Mouse (Mus musculus): Measurements from ENCODE around the gene Fbxl5. TPM values are rescaled to one million over a fixed set of nuclear protein-coding genes. Genes with fewer than 3 reads are reported as not detected.

The Fbxl5 gene
- polyA plus RNA-seq, 1 experiment from 2014 or later, result 71.8 TPM

DNA sequence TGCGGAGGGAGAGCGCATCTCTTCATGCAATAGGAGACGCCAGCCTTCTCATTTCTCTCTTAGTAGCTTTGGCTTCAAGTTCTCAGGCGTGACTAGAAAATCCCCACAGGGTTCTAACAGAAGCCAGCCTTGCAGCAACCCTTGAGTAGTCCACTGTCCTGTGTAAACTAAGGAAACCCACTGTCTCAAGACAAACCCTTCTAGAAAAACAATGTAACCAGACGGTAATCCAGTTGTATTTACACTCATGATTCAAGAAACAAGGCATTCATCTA is 20.5 kb upstream of the Fbxl5 start:
- H3K4me1 ChIP-seq (ENCODE audit: control insufficient read depth, insufficient read depth, low read length), result no peaks in the 10 kb centered on the region
- H3K9ac ChIP-seq (ENCODE audit: low read depth, low read length), result no peak overlapping the region
- peaks cover 4% of the 10 kb centered on the region; the same call in 1 of the 2 replicates for H3K9me3 ChIP-seq (ENCODE audit: control insufficient read depth, low read length)
- WGBS, result 85% methylated on average over 5 of the region's 5 CpGs
- no peaks in the 10 kb centered on the region for H3K27me3 ChIP-seq (ENCODE audit: control insufficient read depth, insufficient read depth, low read length)
- no peak overlapping the region for H3K4me2 ChIP-seq (replicated peaks; ENCODE audit: low read depth, low read length)
- no peak overlapping the region for H3K4me3 ChIP-seq (ENCODE audit: low read length)
- no peak overlapping the region for H3K27ac ChIP-seq (ENCODE audit: low read depth, low read length)
- ATAC-seq (ENCODE audit: low FRiP score, low TSS enrichment), result no peak
- H3K36me3 ChIP-seq (ENCODE audit: control insufficient read depth, insufficient read depth, low read length), result no peaks in the 10 kb centered on the region

DNA sequence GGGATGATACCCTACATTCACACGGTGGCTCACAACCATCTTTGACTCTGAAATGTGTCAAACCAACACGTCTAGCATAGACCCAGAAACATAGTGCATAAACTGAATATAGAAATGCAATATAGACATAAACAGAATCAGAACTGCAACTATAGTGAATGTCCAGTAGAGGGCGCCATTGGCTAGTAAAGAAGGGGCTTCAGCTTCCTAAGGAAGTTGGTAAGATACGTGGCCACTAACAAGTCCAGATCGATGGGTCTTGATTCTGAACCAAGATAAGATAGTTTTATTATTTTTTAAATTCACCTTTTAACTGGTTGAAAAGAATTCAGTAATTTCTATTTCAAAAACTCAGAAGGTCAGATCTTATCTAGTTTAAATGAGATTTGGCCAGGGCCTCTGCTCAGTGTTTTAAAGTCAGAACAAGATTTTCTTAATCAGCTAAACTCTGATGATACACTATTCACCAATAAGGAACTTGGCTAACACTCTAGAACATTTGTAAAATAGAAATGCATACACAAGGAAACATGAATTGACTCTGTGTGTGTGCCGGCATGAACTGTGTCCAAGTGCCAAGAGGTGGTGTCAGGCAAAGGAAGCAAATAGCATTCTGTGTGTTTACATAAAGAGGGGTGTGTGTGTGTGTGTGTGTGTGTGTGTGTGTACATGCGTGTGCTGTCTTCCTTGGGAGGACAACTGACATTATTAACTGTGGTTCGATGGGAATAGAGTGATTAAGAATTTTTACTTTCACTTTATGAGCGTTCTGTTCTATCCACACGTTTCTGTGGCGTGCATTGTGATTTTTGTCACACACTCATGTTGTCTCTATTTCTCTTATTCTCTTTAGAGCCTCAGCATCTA is 19.9 kb upstream of the Fbxl5 start:
- Histone ChIP-seq H3K9ac (ENCODE audit: low read depth, low read length) (no peak overlapping the region), H3K27ac (ENCODE audit: low read depth, low read length) (no peak overlapping the region), H3K4me2 (replicated peaks; ENCODE audit: low read depth, low read length) (no peak overlapping the region), H3K4me1 (ENCODE audit: control insufficient read depth, insufficient read depth, low read length) (no peaks in the 10 kb centered on the region), H3K27me3 (ENCODE audit: control insufficient read depth, insufficient read depth, low read length) (no peaks in the 10 kb centered on the region), H3K36me3 (ENCODE audit: control insufficient read depth, insufficient read depth, low read length) (no peaks in the 10 kb centered on the region), H3K4me3 (ENCODE audit: low read length) (no peak overlapping the region), H3K9me3 (ENCODE audit: control insufficient read depth, low read length) (peaks cover 4% of the 10 kb centered on the region; the same call in 1 of the 2 replicates)
- 46% methylated on average over 11 of the region's 11 CpGs for WGBS
- 0 out of 2 replicates have a peak, but pooled peaks have one; percentile 39 for ATAC-seq (ENCODE audit: low FRiP score, low TSS enrichment)

DNA sequence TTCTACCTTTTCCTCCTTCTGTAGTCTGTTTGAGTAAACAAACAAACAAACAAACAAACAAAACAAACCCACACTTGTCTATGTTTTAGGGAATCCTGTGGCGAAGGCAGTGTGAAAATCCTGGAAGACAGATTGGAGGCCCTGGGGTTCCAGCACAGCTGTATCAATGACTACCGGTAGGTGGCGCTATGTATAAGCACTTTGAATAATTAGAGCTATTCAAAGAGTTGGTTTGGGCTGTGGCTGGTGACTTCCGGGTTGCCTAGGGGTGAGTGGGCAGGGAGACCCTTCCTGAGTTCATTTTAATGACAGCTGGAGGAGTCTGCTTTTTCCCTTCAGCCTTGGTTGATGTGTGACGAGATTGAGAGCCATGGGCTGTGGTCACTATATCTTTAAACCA is 15.9 kb upstream of the Fbxl5 start:
- 51% methylated on average over 5 of the region's 5 CpGs for WGBS
- no peak for ATAC-seq (ENCODE audit: low FRiP score, low TSS enrichment)

DNA sequence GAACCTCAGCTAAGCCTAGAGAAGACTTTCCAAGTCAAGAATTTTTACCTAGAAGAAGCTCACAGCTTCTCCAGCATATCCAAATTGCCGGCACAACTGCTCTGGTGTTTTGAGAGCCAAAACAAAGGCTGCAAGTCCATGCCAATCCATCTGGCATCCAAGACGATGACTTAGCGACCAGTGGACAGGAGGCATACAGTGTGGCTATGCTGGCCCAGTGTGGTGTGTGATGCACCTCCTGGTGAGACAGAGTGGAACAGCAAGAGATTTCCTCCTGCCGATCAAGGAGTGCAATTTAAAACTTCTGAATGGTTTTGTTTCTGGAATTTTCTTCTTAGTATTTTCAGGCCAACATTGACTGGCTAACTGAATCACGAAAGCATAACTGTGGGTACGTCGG is 15.2 kb upstream of the Fbxl5 start:
- Histone ChIP-seq H3K36me3 (ENCODE audit: control insufficient read depth, insufficient read depth, low read length) (no peaks in the 10 kb centered on the region), H3K9ac (ENCODE audit: low read depth, low read length) (no peak overlapping the region), H3K4me1 (ENCODE audit: control insufficient read depth, insufficient read depth, low read length) (no peaks in the 10 kb centered on the region), H3K4me2 (replicated peaks; ENCODE audit: low read depth, low read length) (no peak overlapping the region), H3K9me3 (ENCODE audit: control insufficient read depth, low read length) (no peaks in the 10 kb centered on the region), H3K27ac (ENCODE audit: low read depth, low read length) (no peak overlapping the region), H3K4me3 (ENCODE audit: low read length) (no peak overlapping the region), H3K27me3 (ENCODE audit: control insufficient read depth, insufficient read depth, low read length) (no peaks in the 10 kb centered on the region)
- ATAC-seq (ENCODE audit: low FRiP score, low TSS enrichment), result no peak
- WGBS, result 89% methylated on average over 7 of the region's 7 CpGs

More for the DNA sequence above, 15.9 kb upstream of the Fbxl5 start:
- H3K4me1 ChIP-seq (ENCODE audit: control insufficient read depth, insufficient read depth, low read length), result no peaks in the 10 kb centered on the region
- H3K9me3 ChIP-seq (ENCODE audit: control insufficient read depth, low read length), result no peaks in the 10 kb centered on the region
- no peak overlapping the region for H3K4me3 ChIP-seq (ENCODE audit: low read length)
- H3K27me3 ChIP-seq (ENCODE audit: control insufficient read depth, insufficient read depth, low read length), result no peaks in the 10 kb centered on the region
- H3K9ac ChIP-seq (ENCODE audit: low read depth, low read length), result no peak overlapping the region
- no peak overlapping the region for H3K4me2 ChIP-seq (replicated peaks; ENCODE audit: low read depth, low read length)
- no peaks in the 10 kb centered on the region for H3K36me3 ChIP-seq (ENCODE audit: control insufficient read depth, insufficient read depth, low read length)
- H3K27ac ChIP-seq (ENCODE audit: low read depth, low read length), result no peak overlapping the region

DNA sequence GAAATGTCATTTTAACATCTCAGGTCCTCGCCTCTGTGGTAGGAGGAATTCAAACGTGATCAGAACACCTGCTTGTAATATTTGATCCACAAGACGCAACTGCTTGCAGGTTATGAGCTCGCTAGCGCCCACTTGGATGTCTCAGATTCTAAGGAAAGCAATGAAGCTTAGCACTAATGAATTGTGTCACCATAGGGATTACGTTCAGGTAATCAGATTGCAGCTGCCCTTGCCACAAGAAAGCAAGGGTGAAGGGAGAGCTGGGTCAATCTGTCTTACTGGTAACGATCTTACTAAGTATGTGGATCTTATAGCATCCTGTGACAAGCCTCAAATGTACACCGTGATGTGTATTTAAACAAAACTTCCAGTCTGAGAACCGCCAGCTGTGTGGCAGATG is 5.9 kb upstream of the Fbxl5 start:
- Histone ChIP-seq H3K9ac (ENCODE audit: low read depth, low read length) (no peak overlapping the region), H3K4me2 (replicated peaks; ENCODE audit: low read depth, low read length) (no peak overlapping the region), H3K4me1 (ENCODE audit: control insufficient read depth, insufficient read depth, low read length) (no peaks in the 10 kb centered on the region), H3K4me3 (ENCODE audit: low read length) (no peak overlapping the region), H3K9me3 (ENCODE audit: control insufficient read depth, low read length) (no peaks in the 10 kb centered on the region), H3K36me3 (ENCODE audit: control insufficient read depth, insufficient read depth, low read length) (no peaks in the 10 kb centered on the region), H3K27ac (ENCODE audit: low read depth, low read length) (no peak overlapping the region), H3K27me3 (ENCODE audit: control insufficient read depth, insufficient read depth, low read length) (no peaks in the 10 kb centered on the region)
- ATAC-seq (ENCODE audit: low FRiP score, low TSS enrichment), result no peak
- WGBS, result 52% methylated on average over 9 of the region's 9 CpGs

DNA sequence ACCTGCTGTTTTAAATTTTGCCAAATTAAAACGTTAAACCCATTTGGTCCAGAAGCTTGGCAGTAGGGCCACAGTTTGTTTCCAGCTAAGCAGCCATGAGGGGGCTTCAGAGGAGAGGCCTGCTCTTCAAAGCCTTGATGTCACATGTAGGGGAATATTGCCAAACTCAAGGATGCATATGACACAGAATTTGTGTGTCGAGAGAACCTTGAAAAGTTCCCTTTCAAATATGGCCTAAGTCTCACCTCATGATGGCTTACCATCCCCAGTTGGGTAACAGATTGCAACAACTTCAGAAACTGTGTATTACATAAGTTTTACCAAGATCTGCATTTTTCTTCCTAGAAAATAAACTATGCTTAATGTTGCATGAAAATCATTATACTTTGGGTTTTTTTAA is 5.4 kb upstream of the Fbxl5 start:
- H3K36me3 ChIP-seq (ENCODE audit: control insufficient read depth, insufficient read depth, low read length), result no peaks in the 10 kb centered on the region
- H3K4me3 ChIP-seq (ENCODE audit: low read length), result no peak overlapping the region
- no peaks in the 10 kb centered on the region for H3K4me1 ChIP-seq (ENCODE audit: control insufficient read depth, insufficient read depth, low read length)
- no peak overlapping the region for H3K27ac ChIP-seq (ENCODE audit: low read depth, low read length)
- no peaks in the 10 kb centered on the region for H3K27me3 ChIP-seq (ENCODE audit: control insufficient read depth, insufficient read depth, low read length)
- ATAC-seq (ENCODE audit: low FRiP score, low TSS enrichment), result no peak
- H3K4me2 ChIP-seq (replicated peaks; ENCODE audit: low read depth, low read length), result no peak overlapping the region
- H3K9me3 ChIP-seq (ENCODE audit: control insufficient read depth, low read length), result no peaks in the 10 kb centered on the region
- H3K9ac ChIP-seq (ENCODE audit: low read depth, low read length), result no peak overlapping the region
- 90% methylated on average over 2 of the region's 2 CpGs for WGBS

DNA sequence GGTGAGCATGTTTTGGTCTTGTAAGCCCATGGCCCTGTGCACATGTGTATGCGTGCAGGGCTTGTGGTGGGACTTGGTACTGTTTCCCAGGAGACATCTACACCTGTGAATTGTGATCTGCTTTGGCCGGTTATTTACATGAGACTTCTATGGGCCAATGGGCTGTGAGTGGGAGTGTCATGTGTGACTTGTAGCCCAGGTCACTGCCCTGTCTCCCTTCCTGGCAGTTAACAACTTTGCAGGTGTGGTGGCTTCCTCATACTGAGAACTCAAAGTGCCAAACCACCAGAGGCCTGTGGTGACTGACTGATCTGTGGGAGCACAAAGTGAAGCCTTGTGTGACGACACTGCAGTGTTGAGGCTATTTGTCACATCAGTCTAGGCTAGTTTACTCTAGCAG is 3.1 kb upstream of the Fbxl5 start:
- H3K36me3 ChIP-seq (ENCODE audit: control insufficient read depth, insufficient read depth, low read length), result no peaks in the 10 kb centered on the region
- no peaks in the 10 kb centered on the region for H3K9me3 ChIP-seq (ENCODE audit: control insufficient read depth, low read length)
- no peaks in the 10 kb centered on the region for H3K27me3 ChIP-seq (ENCODE audit: control insufficient read depth, insufficient read depth, low read length)
- no peaks in the 10 kb centered on the region for H3K4me1 ChIP-seq (ENCODE audit: control insufficient read depth, insufficient read depth, low read length)
- no peak overlapping the region for H3K27ac ChIP-seq (ENCODE audit: low read depth, low read length)
- 76% methylated on average over 3 of the region's 3 CpGs for WGBS
- no peak overlapping the region for H3K4me3 ChIP-seq (ENCODE audit: low read length)
- no peak overlapping the region for H3K4me2 ChIP-seq (replicated peaks; ENCODE audit: low read depth, low read length)
- no peak overlapping the region for H3K9ac ChIP-seq (ENCODE audit: low read depth, low read length)
- no peak for ATAC-seq (ENCODE audit: low FRiP score, low TSS enrichment)

DNA sequence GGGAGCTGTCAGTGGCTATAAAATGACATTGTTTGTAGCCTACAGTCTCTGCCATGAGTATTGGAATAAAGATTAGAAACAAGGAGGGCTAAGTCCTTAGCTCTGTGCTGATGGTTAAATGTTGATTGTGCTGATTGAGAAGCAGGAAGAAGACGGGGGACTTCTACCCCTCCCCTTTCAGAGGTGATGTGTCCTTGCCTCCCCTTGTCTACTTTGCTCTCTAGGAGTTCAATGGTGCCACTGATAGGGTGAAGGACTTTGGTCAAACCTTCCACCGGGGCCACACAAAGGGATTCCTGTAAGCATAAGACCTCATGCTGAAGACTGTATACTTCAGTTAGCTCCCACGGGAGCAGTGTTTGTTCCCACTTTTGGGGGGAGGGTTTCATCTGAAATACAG is 1.4 kb upstream of the Fbxl5 start:
- Histone ChIP-seq H3K27ac (ENCODE audit: low read depth, low read length) (no peak overlapping the region), H3K9ac (ENCODE audit: low read depth, low read length) (no peak overlapping the region), H3K4me2 (replicated peaks; ENCODE audit: low read depth, low read length) (no peak overlapping the region), H3K27me3 (ENCODE audit: control insufficient read depth, insufficient read depth, low read length) (no peaks in the 10 kb centered on the region), H3K4me1 (ENCODE audit: control insufficient read depth, insufficient read depth, low read length) (no peaks in the 10 kb centered on the region), H3K9me3 (ENCODE audit: control insufficient read depth, low read length) (no peaks in the 10 kb centered on the region), H3K4me3 (ENCODE audit: low read length) (no peak overlapping the region), H3K36me3 (ENCODE audit: control insufficient read depth, insufficient read depth, low read length) (no peaks in the 10 kb centered on the region)
- WGBS, result 91% methylated on average over 3 of the region's 3 CpGs
- no peak for ATAC-seq (ENCODE audit: low FRiP score, low TSS enrichment)

DNA sequence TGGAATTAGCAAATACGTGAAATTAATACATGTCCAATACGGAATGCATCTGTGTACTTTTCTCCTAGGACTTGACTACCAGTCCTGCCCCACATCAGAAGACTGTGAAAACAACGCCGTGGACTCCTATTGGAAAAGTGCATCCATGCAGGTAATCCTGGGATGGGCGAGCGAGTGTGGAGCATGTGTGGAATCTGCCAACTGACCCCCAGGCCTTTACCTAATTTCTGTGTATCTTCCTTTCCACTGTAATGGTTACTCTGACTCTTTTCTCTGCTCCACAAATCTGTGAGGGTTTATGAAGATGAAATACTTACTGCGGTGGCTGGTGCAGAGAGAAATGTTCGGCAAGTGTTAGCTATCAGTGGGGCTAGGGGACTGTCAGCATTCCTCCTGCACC is 761 bp upstream of the Fbxl5 start:
- no peak overlapping the region for H3K27ac ChIP-seq (ENCODE audit: low read depth, low read length)
- H3K9me3 ChIP-seq (ENCODE audit: control insufficient read depth, low read length), result no peaks in the 10 kb centered on the region
- no peaks in the 10 kb centered on the region for H3K4me1 ChIP-seq (ENCODE audit: control insufficient read depth, insufficient read depth, low read length)
- no peaks in the 10 kb centered on the region for H3K27me3 ChIP-seq (ENCODE audit: control insufficient read depth, insufficient read depth, low read length)
- H3K36me3 ChIP-seq (ENCODE audit: control insufficient read depth, insufficient read depth, low read length), result no peaks in the 10 kb centered on the region
- ATAC-seq (ENCODE audit: low FRiP score, low TSS enrichment), result no peak
- no peak overlapping the region for H3K4me3 ChIP-seq (ENCODE audit: low read length)
- no peak overlapping the region for H3K9ac ChIP-seq (ENCODE audit: low read depth, low read length)
- 83% methylated on average over 8 of the region's 8 CpGs for WGBS
- no peak overlapping the region for H3K4me2 ChIP-seq (replicated peaks; ENCODE audit: low read depth, low read length)

All from kidney, embryonic 14.5 days (tissue).